Mouse (Mus musculus): ENCODE measurements around the gene Kcnh2.
A peak's percentile ranks its signal among the peaks of the same experiment; 100 is the strongest.
"Not testable (repeated sequence)": the region's sequence is repeated elsewhere in the genome, so short reads cannot be mapped to it uniquely, and the experiment has no call there.

Gene Kcnh2

DNA sequence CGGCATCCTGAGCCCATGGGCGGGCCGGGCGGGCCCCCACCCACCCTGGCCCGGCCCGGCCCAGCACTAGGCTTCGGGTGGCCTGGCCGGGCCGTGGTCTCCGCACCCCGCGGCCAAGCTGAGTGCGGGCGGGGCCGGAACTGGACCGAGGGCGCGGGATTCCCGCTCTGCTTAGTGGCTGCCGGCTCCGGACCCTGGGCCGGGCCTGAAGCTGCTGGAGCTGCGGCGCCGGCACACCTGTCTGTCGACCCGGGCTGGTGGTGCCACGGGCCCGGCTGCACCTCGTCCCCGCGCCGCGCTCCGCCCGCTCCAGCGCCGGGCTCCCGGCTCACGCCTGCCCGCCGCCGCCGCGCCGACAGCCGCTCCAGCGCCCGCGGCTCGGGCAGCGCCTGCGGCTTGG, at the start of gene Kcnh2:
Gene Kcnh2 (minus strand): TSS at position 327 of the 400 bp plus-strand sequence.
- DNase-seq (ENCODE audit: low spot score in 2 of 2), result no peak

DNA sequence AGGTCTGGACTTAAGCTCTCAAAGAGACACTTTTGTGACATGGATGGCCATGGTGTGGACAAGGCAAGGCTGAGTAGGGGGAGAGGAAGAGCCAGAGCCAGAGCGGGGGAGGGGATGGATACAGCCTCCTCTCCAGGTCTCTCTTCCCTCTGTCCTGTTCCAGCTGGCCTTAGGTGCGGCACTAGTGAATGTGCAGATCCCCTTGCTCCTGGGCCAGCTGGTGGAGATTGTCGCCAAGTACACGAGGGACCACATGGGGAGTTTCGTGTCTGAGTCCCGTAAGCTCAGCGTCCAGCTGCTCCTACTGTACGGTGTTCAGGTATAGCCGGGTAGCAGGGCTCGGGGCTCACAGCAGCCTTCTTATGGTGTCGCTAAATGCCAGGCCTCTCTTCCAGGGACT, 49.0 kb upstream of the Kcnh2 start:
- DNase-seq (ENCODE audit: low spot score in 2 of 2), result no peak

DNA sequence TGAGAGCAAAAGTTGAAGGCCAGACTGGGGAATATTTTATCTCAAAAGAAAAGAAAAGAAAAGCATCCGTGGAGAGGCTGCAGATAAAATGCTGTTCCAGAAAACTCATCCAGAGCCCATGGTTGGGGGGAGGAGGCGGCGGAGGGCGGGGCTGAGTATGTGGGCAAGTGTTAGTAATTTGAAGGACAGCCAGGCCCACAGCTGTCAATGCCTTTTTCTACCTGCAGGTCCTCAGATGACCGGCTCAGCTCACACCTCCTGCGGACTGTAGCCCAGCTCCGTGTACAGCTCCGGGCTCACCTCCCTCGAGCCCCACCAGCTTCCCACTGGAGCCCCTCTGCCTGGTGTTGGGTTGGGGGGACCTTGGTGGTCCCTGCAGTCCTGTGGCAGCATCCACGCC, 48.3 kb upstream of the Kcnh2 start:
- DNase-seq (ENCODE audit: low spot score in 2 of 2), result no peak

DNA sequence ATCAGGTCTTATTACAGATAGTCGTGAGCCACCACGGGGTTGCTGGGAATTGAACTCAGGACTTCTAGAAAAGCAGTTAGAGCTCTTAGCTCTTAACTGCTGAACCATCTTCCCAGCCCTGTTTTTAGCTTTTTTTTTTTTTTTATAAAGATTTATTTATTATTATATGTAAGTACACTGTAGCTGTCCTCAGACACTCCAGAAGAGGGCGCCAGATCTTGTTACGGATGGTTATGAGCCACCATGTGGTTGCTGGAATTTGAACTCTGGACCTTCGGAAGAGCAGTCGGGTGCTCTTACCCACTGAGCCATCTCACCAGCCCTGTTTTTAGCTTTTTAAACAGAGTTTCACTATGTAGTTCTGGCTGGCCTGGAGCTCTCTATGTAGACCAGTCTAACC, 44.9 kb upstream of the Kcnh2 start:
- not testable (repeated sequence) for DNase-seq (ENCODE audit: low spot score in 2 of 2)

DNA sequence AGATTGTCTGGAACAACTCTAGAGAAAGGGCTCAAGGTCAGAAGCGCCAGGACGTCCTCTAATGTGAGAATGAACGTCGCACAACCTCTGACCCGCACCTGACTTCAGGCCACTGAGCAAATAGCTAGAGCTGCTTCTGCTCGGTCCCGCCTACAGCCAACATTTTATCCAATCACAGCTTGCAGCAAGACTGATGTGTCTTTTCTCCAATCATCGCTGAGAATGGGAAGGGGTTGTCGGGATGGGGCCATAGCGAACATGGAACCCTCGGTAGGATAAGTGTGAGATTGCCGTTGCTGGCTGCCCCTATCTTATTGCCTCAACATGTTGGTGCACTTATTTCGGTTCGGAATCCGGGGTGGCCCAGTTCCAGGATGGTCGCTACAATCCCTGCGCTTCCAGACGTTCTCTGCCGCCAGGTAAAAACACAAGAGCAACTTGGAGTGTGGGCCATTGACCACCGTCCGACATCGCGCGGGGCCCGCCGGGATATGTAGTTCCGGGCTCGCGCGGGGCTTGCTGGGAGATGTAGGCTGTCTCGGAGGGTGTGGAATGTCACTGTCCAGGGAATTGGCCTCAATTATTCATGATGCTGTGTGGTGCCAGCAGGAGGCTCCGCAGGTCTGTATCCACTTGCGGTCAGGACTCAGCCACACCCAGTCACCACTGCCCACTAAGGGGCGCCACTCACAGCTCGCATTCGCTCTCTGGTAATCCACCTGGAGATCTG, 42.9 kb upstream of the Kcnh2 start:
- peak; percentile 95 to 98 for DNase-seq (ENCODE audit: low spot score in 2 of 2)

DNA sequence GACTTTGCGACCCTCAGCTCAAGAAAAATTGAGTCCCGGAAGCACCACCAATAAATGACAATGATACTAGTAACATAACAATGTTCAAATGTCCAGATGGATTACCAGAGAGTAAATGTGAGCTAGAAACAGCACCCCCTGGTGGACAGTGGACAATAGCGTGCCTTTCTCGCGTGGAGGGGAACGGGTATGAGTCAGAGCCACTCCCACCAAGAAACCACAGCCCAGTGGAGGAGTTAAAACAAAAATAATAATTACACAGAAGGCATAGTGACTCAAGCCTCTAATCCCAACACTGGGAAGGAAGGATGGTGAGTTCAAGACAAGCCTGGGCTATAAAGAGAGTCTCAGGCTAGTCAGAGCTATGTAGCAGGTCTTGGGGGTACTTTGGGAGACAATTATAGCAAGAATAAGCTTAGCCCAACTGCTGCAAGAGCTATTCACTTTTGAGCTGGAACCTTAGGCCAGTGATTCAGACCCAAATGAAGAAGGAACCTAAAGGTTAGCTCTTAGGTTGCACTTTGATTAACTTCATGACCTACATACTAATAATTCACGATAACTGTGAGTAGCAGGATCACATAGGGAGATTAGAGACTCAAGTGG, 42.1 kb upstream of the Kcnh2 start, which contains the start of gene Abcb8:
Gene Abcb8 (plus strand): TSS at position 272 of the 606 bp plus-strand sequence.
- peak; percentile 77 to 93 for DNase-seq (ENCODE audit: low spot score in 2 of 2)

DNA sequence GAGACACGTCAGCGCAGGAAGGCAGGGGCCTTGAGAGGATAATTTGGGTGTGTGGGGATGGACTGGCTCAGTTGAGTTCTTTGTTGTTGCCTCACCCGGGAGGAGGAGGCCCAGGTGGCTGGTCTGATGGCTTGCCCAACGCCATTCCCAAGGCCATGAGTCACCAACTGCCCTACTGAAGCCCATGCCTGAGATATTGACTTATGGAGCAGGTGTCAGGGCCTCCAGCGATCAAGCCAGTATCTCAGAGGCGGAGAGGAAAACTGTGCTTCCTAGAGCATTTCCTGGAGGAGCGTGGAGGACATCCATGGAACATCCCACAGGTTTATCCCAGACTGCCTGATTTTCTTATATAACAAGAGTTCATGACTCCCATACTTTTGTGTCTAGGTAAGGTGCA, 41.3 kb upstream of the Kcnh2 start:
- DNase-seq (ENCODE audit: low spot score in 2 of 2), result no peak

DNA sequence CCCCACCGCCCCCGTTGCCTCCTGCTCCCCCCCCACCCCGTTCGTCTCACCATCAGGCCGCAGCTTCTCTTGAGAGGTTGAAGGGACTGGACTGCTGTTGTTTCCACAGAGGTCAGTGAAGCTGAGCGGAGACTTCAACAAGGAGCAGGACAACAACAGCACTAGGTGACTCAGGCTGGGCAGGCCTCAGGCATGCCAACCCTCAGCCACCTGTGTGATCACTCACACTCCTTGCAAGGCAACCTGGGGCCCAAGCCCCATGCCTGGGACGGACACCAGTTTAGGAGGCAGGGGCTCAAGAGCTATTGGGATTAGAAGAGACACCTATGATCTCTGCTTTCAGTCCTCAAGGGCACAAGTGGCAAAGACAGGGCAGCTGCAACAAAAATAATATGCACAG, 40.5 kb upstream of the Kcnh2 start, which contains the start of gene Atg9b:
Gene Atg9b (minus strand): TSS at position 280 of the 400 bp plus-strand sequence.
- DNase-seq (ENCODE audit: low spot score in 2 of 2), result no peak

DNA sequence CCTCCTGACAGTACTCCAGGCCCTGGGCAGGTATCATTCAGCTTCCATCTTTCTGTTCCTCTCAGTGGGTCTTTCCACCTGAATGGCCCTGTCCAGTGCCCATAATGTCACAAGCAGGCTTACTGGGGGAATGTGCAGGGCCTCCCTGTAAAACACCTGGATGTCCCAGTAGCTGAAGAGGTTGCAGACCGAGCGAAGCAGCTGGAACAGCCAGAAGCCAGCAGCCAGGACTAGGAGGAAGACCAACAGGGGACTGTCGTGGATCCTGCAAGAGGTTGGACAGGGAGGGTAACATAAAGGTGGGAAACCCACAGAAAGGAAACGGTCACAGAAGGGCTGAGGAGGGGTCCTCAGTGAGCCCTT, 38.2 kb upstream of the Kcnh2 start:
- no peak for DNase-seq (ENCODE audit: low spot score in 2 of 2)

DNA sequence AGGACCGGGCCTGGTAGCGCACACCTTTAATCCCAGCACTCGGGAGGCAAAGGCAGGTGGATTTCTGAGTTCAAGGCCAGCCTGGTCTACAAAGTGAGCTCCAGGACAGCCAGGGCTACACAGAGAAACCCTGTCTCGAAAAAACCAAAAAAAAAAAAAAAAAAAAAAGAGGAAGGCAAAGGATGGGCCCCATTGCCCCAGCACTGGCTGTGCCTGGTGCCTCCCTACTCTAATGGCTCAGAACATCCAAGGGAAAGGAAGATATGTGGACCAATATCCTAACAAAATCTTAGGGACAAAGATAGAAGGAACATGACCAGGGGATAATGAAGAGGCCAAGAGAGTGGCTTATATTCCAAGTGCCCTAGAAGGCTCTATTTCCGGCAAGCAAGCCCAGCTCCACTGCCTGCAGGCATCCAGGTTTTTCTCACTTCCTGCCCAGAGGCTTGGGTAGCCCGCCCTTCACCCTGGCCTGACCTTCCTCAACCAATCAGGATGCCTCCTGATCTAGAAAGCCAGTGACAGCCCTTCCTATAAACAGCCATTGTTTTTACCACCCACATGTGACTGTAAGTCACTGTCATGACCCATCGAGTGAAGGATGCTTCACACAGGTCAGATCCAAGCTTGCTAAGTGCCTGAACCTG, 37.7 kb upstream of the Kcnh2 start:
- no peak for DNase-seq (ENCODE audit: low spot score in 2 of 2)

DNA sequence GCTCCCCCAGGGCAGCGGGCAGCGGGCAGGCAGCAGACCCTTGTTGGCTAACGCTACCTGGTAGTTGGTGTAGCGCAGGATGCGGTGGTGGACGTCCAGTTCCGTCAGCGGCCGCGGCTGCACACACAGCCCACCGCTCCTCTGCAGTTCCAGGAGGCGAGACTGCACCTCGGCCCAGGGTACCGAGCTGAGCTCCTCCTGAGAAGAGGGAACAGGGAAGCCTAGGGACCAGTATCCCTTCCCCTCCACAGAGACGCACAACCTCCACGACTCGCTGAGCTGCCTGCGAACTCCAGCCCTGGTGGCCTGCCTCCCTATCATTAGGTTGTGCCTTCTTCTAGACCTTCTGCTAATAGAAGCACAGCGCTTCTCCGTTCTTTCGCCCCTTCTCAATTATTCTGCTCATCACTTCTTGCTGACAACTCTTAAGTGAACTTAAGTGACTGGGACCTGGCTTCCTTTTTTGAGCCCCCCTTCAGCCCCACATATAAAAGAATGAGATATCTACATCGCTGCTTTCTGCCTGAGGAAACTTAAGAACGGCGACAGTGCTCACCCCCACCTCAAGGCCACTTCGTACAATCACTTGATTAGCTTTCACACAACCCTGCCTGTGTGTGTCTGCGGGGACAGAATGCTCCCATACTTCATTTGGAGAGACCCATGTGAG, 37.0 kb upstream of the Kcnh2 start:
- no peak for DNase-seq (ENCODE audit: low spot score in 2 of 2)

DNA sequence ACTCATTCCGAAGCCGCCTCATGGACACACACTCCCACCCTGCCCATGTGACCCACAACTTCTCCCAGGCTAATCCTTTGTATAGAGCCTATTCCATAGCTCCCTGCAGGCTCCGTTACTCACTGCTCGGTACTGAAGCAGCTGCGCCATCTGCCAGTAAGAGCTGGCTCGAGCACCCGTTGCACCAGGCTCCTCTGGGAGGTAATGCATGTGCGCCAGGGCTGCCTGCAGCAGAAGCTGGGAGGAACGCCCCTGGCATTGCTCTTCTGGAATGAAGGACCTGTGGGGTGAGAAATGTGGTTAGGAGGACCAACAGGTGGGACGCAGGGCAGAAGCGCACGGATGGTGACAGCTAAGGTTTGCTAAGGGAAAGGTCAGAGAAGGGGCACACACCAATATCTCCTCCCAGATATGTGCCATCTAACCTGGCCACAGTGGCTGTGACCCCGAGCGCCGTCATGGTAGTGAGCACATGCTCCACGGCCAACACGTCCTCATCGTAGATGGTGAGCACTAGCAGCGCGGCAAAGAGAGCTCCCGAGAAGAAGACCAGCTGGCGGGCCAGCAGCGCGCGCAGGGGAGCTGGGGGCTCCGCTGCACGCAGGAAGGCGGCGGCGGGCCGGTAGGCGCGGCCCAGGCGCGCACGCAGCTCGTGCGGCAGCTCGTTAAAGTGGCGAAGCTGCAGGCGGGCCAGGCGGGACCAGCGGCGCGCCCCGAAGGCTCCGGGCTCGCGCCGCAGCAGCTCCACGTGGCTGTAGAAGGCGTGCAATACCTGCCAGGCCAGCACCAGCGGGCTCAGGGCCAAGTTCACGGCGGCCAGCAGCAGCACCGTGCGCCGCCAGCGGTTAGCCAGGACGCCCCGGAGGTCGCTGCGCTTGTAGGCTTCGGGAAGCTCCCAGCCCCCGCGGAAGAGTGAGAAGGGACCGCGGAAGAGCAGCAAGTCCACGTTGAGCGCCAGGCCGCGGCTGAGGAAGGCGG, 36.1 kb upstream of the Kcnh2 start:
- DNase-seq (ENCODE audit: low spot score in 2 of 2), result peak in 1 of 2 experiments; percentile 76

DNA sequence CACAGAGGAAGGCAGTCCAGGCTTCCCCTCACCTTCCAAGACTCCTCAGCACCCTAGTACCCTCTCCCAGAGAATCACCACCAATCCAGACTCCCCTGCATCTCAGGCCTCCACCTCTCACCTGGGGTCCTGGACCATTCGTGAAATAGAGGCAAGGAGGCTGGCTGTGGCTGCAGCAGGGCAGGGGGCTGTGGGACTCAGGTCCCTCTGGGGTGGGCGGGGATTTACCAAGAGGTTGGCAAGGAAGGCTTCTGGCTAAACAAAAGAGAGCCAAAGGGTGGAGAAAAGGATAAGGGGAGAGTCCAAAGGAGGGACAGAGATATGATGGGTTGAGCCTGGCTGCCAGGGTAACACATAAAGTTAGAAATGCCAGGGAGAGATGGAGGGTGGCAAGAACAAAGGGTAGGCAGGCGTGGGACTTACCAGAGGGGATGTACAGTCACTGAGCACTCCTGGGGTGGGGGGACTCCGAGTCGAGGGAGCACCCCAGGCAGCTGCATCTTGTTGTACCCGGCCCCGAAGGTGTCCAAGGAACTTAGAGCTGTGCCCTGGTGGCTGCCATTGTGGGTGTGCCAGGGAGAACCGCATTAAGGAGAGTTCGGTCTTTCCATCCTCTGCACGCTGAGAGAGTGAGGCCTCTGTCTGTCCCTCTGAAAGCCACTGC, 34.6 kb upstream of the Kcnh2 start:
- DNase-seq (ENCODE audit: low spot score in 2 of 2), result no peak

DNA sequence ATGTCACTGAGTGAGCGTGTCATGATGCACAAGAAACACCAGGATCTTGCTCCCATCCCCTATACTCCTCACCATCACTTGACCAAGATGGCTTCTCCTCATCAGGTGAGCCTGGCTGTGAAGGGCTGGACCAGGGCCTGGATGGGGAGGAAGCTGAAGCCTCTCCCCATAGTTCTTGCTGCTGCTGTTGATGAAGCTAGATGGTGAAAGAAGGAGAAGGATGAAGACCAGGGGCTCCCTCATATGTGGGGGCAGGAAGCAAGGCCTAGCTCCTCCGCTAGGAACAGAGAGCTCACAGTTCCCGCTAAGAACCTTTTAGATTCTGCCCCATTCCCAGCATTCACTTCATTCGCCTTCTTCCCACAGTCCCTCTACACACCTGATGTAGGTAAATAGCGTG, 34.0 kb upstream of the Kcnh2 start:
- no peak for DNase-seq (ENCODE audit: low spot score in 2 of 2)

DNA sequence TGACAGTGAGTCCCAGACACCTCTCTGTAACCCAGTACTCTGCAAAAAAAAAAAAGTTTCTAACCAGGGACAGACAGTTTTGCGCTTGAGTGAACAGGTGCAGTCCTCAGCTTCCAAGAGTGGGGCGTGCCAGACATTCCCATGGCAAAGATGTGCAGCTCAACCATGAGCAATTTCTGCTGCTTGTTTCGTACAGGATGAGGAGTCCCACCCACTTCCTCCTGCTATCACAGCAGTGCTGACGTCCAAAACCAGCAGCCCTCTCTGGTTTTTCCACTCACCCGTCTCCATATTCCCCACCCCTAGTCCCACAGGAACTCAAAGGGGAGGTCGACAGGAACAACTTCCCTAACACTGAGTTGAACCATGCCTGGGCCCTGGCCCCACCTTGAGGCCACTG, 33.0 kb upstream of the Kcnh2 start:
- DNase-seq (ENCODE audit: low spot score in 2 of 2), result peak in 1 of 2 experiments; percentile 68

DNA sequence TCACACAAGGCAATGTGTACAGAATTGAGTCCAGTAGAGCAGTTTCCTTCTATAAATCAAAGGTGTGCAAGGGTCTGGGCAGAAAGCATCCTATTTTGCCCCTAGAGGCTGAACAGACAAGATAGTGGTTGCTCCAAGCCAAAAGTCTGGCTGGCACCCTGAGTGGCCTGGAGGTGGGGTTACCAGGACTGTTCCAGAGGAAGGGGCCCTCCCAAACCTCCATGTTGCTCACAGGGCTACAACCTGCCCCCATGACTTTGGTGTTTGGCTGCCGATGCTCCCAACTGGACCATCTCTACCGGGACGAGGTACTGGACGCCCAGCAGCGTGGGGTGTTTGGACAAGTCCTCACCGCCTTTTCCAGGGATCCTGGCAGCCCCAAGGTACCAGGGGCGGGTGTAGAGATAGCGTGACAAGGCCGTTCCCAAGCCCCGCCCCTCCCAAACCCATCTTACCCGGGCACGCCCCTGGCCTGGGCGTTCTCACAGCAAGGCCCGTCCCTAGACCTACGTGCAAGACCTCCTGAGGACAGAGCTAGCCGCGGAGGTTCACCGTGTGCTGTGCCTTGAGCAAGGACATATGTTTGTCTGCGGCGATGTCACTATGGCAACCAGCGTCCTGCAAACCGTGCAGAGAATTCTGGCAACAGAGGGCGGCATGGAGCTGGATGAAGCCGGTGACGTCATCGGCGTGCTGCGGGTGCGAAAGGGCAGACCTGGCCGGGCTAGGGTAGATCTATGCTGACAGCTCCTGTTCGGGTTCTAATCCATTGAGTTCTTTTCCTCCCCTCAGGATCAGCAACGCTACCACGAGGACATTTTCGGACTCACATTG, 31.8 kb upstream of the Kcnh2 start:
- peak; percentile 83 to 94 for DNase-seq (ENCODE audit: low spot score in 2 of 2)

DNA sequence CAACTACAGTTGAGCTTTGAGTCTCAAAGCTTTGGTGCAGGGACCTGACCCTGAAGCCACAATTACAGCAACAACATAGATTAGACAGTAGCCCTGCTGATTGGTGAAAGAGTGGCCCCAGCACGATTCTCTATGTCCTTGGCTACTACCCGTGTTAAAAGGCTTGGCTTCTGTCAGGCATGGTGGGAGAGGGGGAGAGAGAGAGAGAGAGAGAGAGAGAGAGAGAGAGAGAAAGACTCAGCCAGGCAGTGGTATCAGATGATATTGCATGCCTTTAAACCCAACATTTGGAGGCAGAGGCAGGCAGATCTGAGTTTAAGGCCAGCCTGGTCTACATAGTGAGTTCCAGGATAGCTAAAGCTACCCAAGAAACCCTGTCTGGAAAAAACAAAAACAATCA, 30.6 kb upstream of the Kcnh2 start:
- no peak for DNase-seq (ENCODE audit: low spot score in 2 of 2)

DNA sequence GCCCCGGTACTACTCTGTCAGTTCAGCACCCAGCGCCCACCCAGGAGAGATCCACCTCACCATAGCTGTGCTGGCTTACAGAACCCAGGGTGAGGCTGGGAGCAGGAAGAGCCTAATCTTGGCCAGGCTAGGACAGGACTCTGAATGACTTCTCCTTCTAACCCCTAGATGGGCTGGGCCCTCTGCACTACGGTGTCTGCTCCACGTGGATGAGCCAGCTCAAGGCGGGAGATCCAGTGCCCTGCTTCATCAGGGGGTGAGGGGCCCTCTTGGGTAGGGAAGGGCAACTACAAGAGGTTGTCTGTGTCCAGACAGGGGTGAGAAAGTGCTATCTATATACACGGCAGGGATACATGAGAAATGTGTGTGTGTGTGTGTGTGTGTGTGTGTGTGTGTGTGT, 30.1 kb upstream of the Kcnh2 start:
- DNase-seq (ENCODE audit: low spot score in 2 of 2), result no peak

DNA sequence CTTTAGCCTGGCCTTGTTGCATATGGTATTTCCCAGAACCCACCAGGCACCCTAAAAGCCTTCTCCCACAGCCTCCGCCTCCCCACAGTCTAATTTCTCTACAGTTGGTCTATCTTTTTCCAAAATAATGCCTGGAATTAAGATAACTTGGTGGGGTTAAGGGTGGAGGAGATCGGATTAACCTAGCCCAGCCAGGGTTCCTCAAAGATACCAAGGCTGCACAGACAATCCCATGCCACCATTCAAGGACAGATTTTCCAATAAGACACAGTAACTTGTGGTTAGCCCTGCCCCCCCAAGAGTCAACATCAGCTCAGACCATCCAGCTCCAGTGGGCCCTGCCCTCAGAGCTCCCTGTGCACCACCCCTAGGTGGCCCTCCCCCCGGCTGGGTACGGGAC, 29.1 kb upstream of the Kcnh2 start:
- no peak for DNase-seq (ENCODE audit: low spot score in 2 of 2)

DNA sequence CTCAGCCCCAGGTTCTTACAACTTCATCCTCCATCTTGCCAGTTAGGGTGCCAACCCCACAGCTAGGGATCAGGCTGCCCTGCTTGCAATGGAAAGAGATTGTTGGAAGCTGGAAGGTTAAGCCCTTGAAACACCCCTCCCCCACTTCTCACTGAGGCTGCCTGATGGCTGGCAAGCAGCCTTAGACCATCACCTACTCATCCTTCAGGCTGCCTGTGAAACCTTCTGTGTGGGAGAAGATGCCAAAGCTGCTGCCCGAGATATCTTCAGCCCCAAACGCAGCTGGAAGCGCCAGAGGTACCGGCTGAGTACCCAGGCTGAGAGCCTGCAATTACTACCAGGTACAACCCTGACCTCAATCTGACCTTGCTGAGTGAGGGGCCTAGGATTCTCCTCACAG, 28.1 kb upstream of the Kcnh2 start:
- no peak for DNase-seq (ENCODE audit: low spot score in 2 of 2)

All from left cerebral cortex, adult 9 months (tissue).